Mouse (Mus musculus): Measurements from ENCODE around the gene Sh3bgrl3. TPM values are rescaled to one million over a fixed set of nuclear protein-coding genes. Genes with fewer than 3 reads are reported as not detected.

The Sh3bgrl3 gene
- total and polyA plus RNA-seq, 3 experiments, result 122 to 414 TPM; not detected in 1

- H3K79me2 ChIP-seq (ENCODE audit: control insufficient read depth, insufficient read depth, low read length, poor library complexity), result peaks cover 1% of the 10 kb centered on the region; the same call in 1 of the 2 replicates
- no peak overlapping the region for H3K4me3 ChIP-seq (ENCODE audit: control insufficient read depth in 1 of 2, insufficient read depth in 1 of 2, low read depth in 2 of 2, low read length in 2 of 2)
- no peak overlapping the region for H3K9ac ChIP-seq (ENCODE audit: control insufficient read depth, low read depth, low read length, poor library complexity, severe bottlenecking)
- no peak for DNase-seq (ENCODE audit: low read depth, low spot score)
- H3K36me3 ChIP-seq (ENCODE audit: control insufficient read depth in 1 of 2, insufficient read depth in 2 of 2, low read length in 2 of 2), result peaks cover 0 to 23% of the 10 kb centered on the region in 2 experiments; a peak in 2 of 4 replicates
- no peaks in the 10 kb centered on the region for H3K27me3 ChIP-seq (ENCODE audit: control insufficient read depth in 1 of 2, insufficient read depth in 2 of 2, low read length in 2 of 2)
- TF ChIP-seq ETS1 (IDR thresholded peaks at IDR 0.05; ENCODE audit: low read depth, low read length) (no peak), EP300 (IDR thresholded peaks at IDR 0.05; ENCODE audit: low read depth in 1 of 2, low read length in 2 of 2) (no peak), POLR2AphosphoS5 (IDR thresholded peaks at IDR 0.05; ENCODE audit: borderline replicate concordance, low read depth, low read length) (no peak), CHD1 (IDR thresholded peaks at IDR 0.05; ENCODE audit: low read depth, low read length) (no peak), MAFK (IDR thresholded peaks at IDR 0.05; ENCODE audit: borderline replicate concordance, low read depth, low read length) (no peak), ZNF384 (IDR thresholded peaks at IDR 0.05; ENCODE audit: low read depth, low read length) (no peak), MEF2A (IDR thresholded peaks at IDR 0.05; ENCODE audit: extremely low read depth, insufficient replicate concordance, low read depth, low read length, poor library complexity, severe bottlenecking) (no peak), SIN3A (IDR thresholded peaks at IDR 0.05; ENCODE audit: low read length) (no peak), POLR2AphosphoS2 (IDR thresholded peaks at IDR 0.05; ENCODE audit: low read length) (no peak), SMC3 (IDR thresholded peaks at IDR 0.05; ENCODE audit: low read depth, low read length) (no peak), CHD2 (IDR thresholded peaks at IDR 0.05; ENCODE audit: low read length) (no peak), TBP (IDR thresholded peaks at IDR 0.05; ENCODE audit: low read depth, low read length) (no peak), UBTF (IDR thresholded peaks at IDR 0.05; ENCODE audit: borderline replicate concordance, insufficient read depth, low read depth, low read length) (no peak), NELFE (IDR thresholded peaks at IDR 0.05; ENCODE audit: low read depth, low read length) (no peak), RAD21 (IDR thresholded peaks at IDR 0.05; ENCODE audit: low read depth, low read length) (no peak), MAZ (IDR thresholded peaks at IDR 0.05; ENCODE audit: low read depth, low read length) (no peak), ZMIZ1 (IDR thresholded peaks at IDR 0.05; ENCODE audit: low read depth, low read length) (no peak), MAX (IDR thresholded peaks at IDR 0.05; ENCODE audit: low read length) (no peak)
- no peak overlapping the region for H3K27ac ChIP-seq (ENCODE audit: control insufficient read depth, low read depth, low read length)
- H3K9me3 ChIP-seq (replicated peaks; ENCODE audit: insufficient read depth, low read length), result no peaks in the 10 kb centered on the region
- H3K4me1 ChIP-seq (ENCODE audit: control insufficient read depth in 1 of 2, insufficient read depth in 2 of 2, low read length in 2 of 2), result peaks cover 9 to 39% of the 10 kb centered on the region in 2 experiments; a peak in 3 of 4 replicates
Observed at GRCm38 (mm10) chr4:134122281-134122680, 6.3 kb downstream of the Sh3bgrl3 start.

- DNase-seq (ENCODE audit: low read depth, low spot score), result no peak
- no peak overlapping the region for H3K27ac ChIP-seq (ENCODE audit: control insufficient read depth, low read depth, low read length)
Observed at GRCm38 (mm10) chr4:134121571-134121970, 7.0 kb downstream of the Sh3bgrl3 start.

More at GRCm38 (mm10) chr4:134121571-134121970, 7.0 kb downstream of the Sh3bgrl3 start:
- Histone ChIP-seq H3K4me3 (ENCODE audit: control insufficient read depth in 1 of 2, insufficient read depth in 1 of 2, low read depth in 2 of 2, low read length in 2 of 2) (no peak overlapping the region), H3K9ac (ENCODE audit: control insufficient read depth, low read depth, low read length, poor library complexity, severe bottlenecking) (no peak overlapping the region), H3K36me3 (ENCODE audit: control insufficient read depth in 1 of 2, insufficient read depth in 2 of 2, low read length in 2 of 2) (peaks cover 0 to 25% of the 10 kb centered on the region in 2 experiments; a peak in 2 of 4 replicates), H3K27me3 (ENCODE audit: control insufficient read depth in 1 of 2, insufficient read depth in 2 of 2, low read length in 2 of 2) (no peaks in the 10 kb centered on the region), H3K4me1 (ENCODE audit: control insufficient read depth in 1 of 2, insufficient read depth in 2 of 2, low read length in 2 of 2) (peaks cover 12 to 36% of the 10 kb centered on the region in 2 experiments), H3K79me2 (ENCODE audit: control insufficient read depth, insufficient read depth, low read length, poor library complexity) (no peaks in the 10 kb centered on the region; the same call in 1 of the 2 replicates), H3K9me3 (replicated peaks; ENCODE audit: insufficient read depth, low read length) (no peaks in the 10 kb centered on the region)
- no peak for TF ChIP-seq CHD2 (IDR thresholded peaks at IDR 0.05; ENCODE audit: low read length)

Data from MEL (cell line).